Mouse (Mus musculus) erythroblast, embryonic 14.5 days (primary cell): ENCODE results near the gene Dpysl5. TPM values are rescaled to one million over a fixed set of nuclear protein-coding genes. Genes with fewer than 3 reads are reported as not detected.

Experiments
- H3K27me3 ChIP-seq: 2 replicates; pipeline ENCODE4 v1.6.1; 2012; ENCODE audit warnings: inconsistent platforms; ENCODE audit not compliant: control insufficient read depth
- H3K36me3 ChIP-seq: 2 replicates; pipeline ENCODE4 v1.6.1; 2012; ENCODE audit warnings: mild to moderate bottlenecking, inconsistent platforms; ENCODE audit not compliant: control insufficient read depth
- H3K4me1 ChIP-seq: 2 replicates; pipeline ENCODE4 v1.6.1; 2012; ENCODE audit warnings: inconsistent platforms; ENCODE audit not compliant: control insufficient read depth
- H3K4me3 ChIP-seq: replicated peaks from 2 replicates; pipeline ENCODE3; 2012; ENCODE audit warnings: moderate library complexity, mild to moderate bottlenecking, inconsistent platforms
- H3K9me3 ChIP-seq: 2 replicates; pipeline ENCODE4 v1.6.1; 2012; ENCODE audit warnings: low read length, inconsistent platforms, mixed read lengths; ENCODE audit not compliant: control insufficient read depth
- GATA1 ChIP-seq: IDR thresholded peaks from 2 replicates; pipeline ENCODE4 v1.6.1; 2012; ENCODE audit warnings: low read length, inconsistent platforms, mixed read lengths
- TAL1 ChIP-seq: IDR thresholded peaks from 3 replicates; pipeline ENCODE4 v1.6.1; 2012; ENCODE audit warnings: low read length, inconsistent platforms, mixed read lengths
- polyA plus RNA-seq: library from polyadenylated mRNA; stranded (reverse); fragments of >175 nt; gene quantifications from 2 replicates; pipeline ENCODE4 v1.2.3, GENCODE M21; 2012

The Dpysl5 gene
- polyA plus RNA-seq, 1 experiment = not detected

DNA sequence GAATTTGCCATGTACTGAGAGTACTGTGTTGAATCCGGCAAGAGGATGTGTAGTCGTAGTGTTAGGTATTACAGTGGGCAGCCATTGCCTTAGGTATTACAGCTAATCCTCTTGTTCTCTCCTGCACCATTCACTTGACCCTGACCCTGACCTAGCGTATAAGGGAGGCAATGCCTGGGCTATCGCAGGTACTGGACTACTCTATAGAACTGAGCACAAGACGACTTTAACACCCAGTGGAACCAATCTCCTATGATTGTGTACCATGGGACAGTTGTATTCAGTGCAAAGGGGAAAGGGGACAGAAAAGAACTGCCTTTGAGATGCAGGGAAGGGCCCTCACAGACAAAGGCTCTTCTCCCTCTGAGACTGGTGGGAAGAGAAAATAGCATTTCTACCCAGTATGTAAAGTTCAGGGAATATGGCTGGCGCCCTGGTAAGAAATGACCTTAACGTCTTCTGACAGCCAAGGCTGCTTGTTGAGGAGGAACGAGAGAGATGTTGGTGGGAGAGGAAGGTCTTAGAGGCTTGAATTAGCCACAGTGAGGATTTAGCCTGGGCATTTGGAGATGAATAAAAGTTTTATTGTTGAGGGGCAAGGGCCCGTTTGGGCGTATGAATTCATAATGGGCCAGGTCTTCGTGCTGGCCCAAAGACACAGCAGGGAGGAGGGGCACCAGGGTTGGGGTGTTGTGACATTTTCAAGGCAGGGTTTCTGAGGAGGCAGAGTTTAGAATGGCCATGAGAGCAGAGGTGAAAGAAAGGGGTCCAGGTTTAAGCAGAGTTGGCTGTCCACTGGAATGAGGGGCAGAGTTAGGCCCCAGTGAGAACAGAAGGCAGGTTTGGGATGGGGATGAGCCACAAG, 113.0 kb downstream of the Dpysl5 start:
- TF ChIP-seq GATA1 (no peak), TAL1 (no peak)
- Histone ChIP-seq H3K36me3 (no peaks in the 10 kb centered on the region), H3K4me3 (no peak overlapping the region), H3K27me3 (no peaks in the 10 kb centered on the region), H3K9me3 (no peaks in the 10 kb centered on the region), H3K4me1 (no peaks in the 10 kb centered on the region; the same call in 1 of the 2 replicates)

DNA sequence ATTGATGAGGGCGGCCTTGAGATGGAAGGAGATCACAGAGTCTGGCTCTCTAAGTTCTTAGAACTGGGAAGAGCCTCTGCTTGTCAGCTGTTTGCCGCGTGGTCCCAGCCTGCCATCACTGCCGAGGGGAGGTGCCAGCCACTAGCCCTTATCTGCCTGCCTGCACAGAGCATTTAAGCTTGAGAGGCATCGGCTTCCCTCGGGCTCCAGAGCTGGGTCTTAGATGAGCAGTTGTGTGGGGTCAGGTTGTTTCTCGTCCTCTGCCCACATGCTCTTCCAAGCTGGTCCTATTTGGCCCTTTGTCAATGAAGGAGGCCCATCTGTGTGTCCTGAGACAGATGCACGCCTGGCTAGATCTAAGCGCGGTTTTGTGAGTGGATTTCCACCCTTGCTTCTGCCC, 113.8 kb downstream of the Dpysl5 start:
- H3K9me3 ChIP-seq = no peaks in the 10 kb centered on the region
- H3K4me1 ChIP-seq = no peaks in the 10 kb centered on the region; the same call in 1 of the 2 replicates
- H3K4me3 ChIP-seq = no peak overlapping the region
- no peaks in the 10 kb centered on the region for H3K27me3 ChIP-seq
- H3K36me3 ChIP-seq = no peaks in the 10 kb centered on the region
- no peak for TF ChIP-seq GATA1
- no peak for TF ChIP-seq TAL1

DNA sequence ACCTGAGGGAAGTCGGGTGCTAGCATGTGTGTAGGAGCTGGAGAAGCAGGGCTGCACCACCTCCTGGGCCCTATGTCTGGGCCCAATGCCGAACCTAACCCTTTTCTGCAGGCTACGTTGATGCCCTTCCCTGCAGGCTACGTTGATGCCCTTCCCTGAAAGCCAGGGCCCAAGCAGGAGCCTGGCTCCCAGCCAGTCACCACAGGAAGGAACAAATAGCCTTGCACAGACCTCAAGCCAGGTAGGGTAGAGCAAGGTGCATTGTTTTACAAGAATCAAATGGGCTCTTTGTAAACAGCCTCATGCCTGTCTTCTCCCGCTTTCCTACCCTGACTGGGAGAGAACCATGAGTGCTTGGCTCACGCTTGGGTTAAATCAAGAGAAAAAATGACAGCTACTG, 114.5 kb downstream of the Dpysl5 start:
- Histone ChIP-seq H3K9me3 (no peaks in the 10 kb centered on the region), H3K36me3 (no peaks in the 10 kb centered on the region), H3K4me1 (no peaks in the 10 kb centered on the region; the same call in 1 of the 2 replicates), H3K27me3 (no peaks in the 10 kb centered on the region), H3K4me3 (no peak overlapping the region)
- TF ChIP-seq TAL1 (no peak), GATA1 (no peak)

DNA sequence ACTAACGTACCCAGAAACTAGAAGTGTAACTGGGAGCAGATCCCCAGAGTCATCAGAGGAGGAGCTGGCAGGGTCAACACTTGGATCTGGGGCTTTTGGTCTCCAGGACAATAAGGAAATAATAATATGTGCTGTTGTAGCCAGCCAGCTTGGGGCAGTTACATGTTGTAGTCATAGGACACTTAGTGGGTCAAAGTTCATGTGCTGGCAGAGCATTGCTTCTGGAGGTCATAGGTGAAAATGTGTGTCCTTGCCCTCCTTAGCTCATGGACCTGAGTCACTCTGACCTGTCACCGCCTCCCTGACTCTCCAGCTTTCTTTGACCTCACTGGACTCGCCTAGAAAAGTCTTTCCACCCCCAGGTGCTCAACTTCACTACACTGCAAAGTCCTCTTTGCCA, 122.1 kb downstream of the Dpysl5 start:
- peaks cover 5% of the 10 kb centered on the region; the same call in 1 of the 2 replicates for H3K9me3 ChIP-seq
- H3K4me1 ChIP-seq = no peaks in the 10 kb centered on the region; the same call in 1 of the 2 replicates
- no peaks in the 10 kb centered on the region for H3K36me3 ChIP-seq
- H3K4me3 ChIP-seq = no peak overlapping the region
- TF ChIP-seq GATA1 = no peak
- TF ChIP-seq TAL1 = no peak
- no peaks in the 10 kb centered on the region for H3K27me3 ChIP-seq

DNA sequence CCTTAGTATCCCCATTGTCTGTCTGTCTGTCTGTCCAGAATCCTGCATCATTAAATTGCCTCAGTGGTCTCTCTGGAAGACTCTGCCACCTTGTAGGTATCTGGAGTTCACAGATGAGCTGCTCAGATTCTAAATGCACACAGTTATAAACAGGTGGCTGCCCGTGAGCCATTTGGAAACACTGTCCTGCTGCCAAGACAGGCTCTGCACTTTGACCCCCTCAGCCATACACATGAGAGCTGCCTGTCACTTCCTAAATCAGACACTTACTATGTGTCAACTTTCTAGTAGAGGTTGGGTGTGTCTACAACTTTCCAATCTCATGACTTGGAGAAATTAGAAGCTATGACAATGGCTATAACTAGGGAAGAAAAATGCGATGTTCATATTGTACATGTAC, 128.4 kb downstream of the Dpysl5 start:
- H3K9me3 ChIP-seq = peaks cover 5% of the 10 kb centered on the region; the same call in 1 of the 2 replicates
- no peaks in the 10 kb centered on the region for H3K27me3 ChIP-seq
- TF ChIP-seq GATA1 (no peak), TAL1 (no peak)
- H3K36me3 ChIP-seq = no peaks in the 10 kb centered on the region
- no peaks in the 10 kb centered on the region; the same call in 1 of the 2 replicates for H3K4me1 ChIP-seq
- no peak overlapping the region for H3K4me3 ChIP-seq

DNA sequence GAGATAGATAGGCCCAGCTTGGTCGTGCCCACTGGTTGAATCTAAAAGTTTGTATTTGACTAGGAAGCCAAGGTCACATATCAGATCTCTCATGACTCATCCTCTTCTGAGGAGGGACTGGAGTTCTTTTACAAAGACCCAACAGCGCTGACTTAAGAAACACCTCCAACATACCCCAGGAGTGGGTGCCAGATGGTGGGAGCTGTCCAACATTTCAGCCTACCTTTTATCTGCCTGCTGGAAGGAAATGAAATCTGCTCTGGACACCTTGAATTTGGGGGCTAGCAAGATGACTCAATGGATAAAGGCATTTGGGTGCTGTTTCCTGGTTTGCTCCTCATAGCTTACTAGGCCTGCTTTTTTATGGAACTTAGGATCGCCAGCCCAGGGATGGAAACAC, 130.5 kb downstream of the Dpysl5 start:
- TF ChIP-seq GATA1 (no peak), TAL1 (no peak)
- Histone ChIP-seq H3K4me3 (no peak overlapping the region), H3K9me3 (peaks cover 3% of the 10 kb centered on the region; the same call in 1 of the 2 replicates), H3K4me1 (no peaks in the 10 kb centered on the region), H3K36me3 (no peaks in the 10 kb centered on the region), H3K27me3 (no peaks in the 10 kb centered on the region)

Other genes starting within 250 kb of the Dpysl5 start
- gene Otof, start 249.6 kb upstream of the Dpysl5 start, polyA plus RNA-seq = not detected in 2 replicates
- gene 1700001C02Rik, start 245.5 kb upstream of the Dpysl5 start, polyA plus RNA-seq = not detected in 2 replicates
- not detected in 2 replicates for gene Cib4, start 165.7 kb upstream of the Dpysl5 start, polyA plus RNA-seq
- gene Kcnk3, start 123.4 kb upstream of the Dpysl5 start, polyA plus RNA-seq = 0.03 TPM in 1 of 2 replicates, not detected in the other
- gene Slc35f6, start 63.6 kb upstream of the Dpysl5 start, polyA plus RNA-seq = 0.45 and 0.55 TPM in 2 replicates
- gene Cenpa, start 44.8 kb upstream of the Dpysl5 start, polyA plus RNA-seq = 68.1 and 83.8 TPM in 2 replicates
- 0.09 TPM in 1 of 2 replicates, not detected in the other for gene Mapre3, start 103.1 kb downstream of the Dpysl5 start, polyA plus RNA-seq
- 0.90 and 1.2 TPM in 2 replicates for gene Tmem214, start 156.4 kb downstream of the Dpysl5 start, polyA plus RNA-seq
- 2.4 and 2.7 TPM in 2 replicates for gene Agbl5, start 177.1 kb downstream of the Dpysl5 start, polyA plus RNA-seq
- gene Ost4, start 196.2 kb downstream of the Dpysl5 start, polyA plus RNA-seq = 27.7 and 30.6 TPM in 2 replicates
- gene Emilin1, start 201.8 kb downstream of the Dpysl5 start, polyA plus RNA-seq = 0.50 and 0.81 TPM in 2 replicates
- gene Khk, start 209.9 kb downstream of the Dpysl5 start, polyA plus RNA-seq = 1.8 and 2.6 TPM in 2 replicates
- not detected in 2 replicates for gene Cgref1, start 234.0 kb downstream of the Dpysl5 start, polyA plus RNA-seq
- 4.6 and 5.1 TPM in 2 replicates for gene Preb, start 248.8 kb downstream of the Dpysl5 start, polyA plus RNA-seq